Mouse (Mus musculus) megakaryocyte, embryonic 14.5 days (primary cell): Measurements from ENCODE around the gene Slc25a31.

Experiments
- FLI1 ChIP-seq: IDR thresholded peaks from 2 replicates; pipeline ENCODE4 v1.6.1; 2012; ENCODE audit warnings: low read length, inconsistent platforms, mixed read lengths
- GATA1 ChIP-seq: IDR thresholded peaks from 3 replicates; pipeline ENCODE4 v1.6.1; 2012; ENCODE audit warnings: mixed read lengths, low read length, inconsistent platforms, borderline replicate concordance

DNA sequence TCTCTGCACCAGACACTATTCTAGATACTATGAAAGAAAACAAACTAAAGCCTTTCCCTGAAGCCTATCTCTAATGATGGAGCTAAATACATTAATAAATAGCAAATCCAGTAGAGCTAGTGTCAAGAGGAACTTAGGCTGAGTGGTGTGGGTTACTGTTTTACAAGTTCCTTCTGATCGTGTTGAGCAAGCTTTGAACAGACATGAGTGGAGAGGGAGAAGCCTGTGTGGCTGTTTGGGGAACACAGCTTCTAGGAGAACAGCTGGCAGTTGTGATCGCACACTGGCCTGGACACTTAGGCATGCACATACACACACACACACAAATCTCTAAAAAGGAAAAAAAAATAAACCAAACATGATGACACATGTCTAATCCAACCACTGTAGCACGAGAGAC is 9.8 kb upstream of the Slc25a31 start:
- TF ChIP-seq GATA1 (no peak), FLI1 (no peak)
